Mouse (Mus musculus) lung, embryonic 14.5 days (tissue): ENCODE data around the gene Nprl3. TPM values are rescaled to one million over a fixed set of nuclear protein-coding genes. Genes with fewer than 3 reads are reported as not detected.

ENCODE experiments used
- ATAC-seq: fragments of 200-750 bp; cut with Nextera tagmentation; 2 replicates; pipeline ENCODE4 v1.8.0; 2017; ENCODE audit warnings: mild to moderate bottlenecking, moderate TSS enrichment, moderate library complexity; ENCODE audit not compliant: insufficient read depth
- DNase-seq: peaks from one replicate; pipeline ENCODE4 v3.0.0-alpha.2; 2015
- H3K27ac ChIP-seq: fragments of 300-500 bp; sonication (generic); 2 replicates; pipeline ENCODE4 v1.5.1; 2014; ENCODE audit warnings: low read depth, mild to moderate bottlenecking, moderate library complexity
- H3K27me3 ChIP-seq: fragments of 300-500 bp; sonication (generic); 2 replicates; pipeline ENCODE4 v1.6.1; 2014; ENCODE audit warnings: low read length, control low read depth; ENCODE audit not compliant: insufficient read depth
- H3K36me3 ChIP-seq: fragments of 300-500 bp; sonication (generic); 2 replicates; pipeline ENCODE4 v1.6.1; 2014; ENCODE audit warnings: control low read depth; ENCODE audit not compliant: insufficient read depth
- H3K4me1 ChIP-seq: fragments of 300-500 bp; sonication (generic); 2 replicates; pipeline ENCODE4 v1.6.1; 2014; ENCODE audit warnings: antibody characterized with exemption, control low read depth; ENCODE audit not compliant: insufficient read depth
- H3K4me2 ChIP-seq: fragments of 300-500 bp; sonication (generic); 2 replicates; pipeline ENCODE4 v1.6.1; 2014; ENCODE audit warnings: mild to moderate bottlenecking
- H3K4me3 ChIP-seq: fragments of 300-500 bp; sonication (generic); 2 replicates; pipeline ENCODE4 v1.5.1; 2014; ENCODE audit warnings: low read depth, low read length
- H3K9ac ChIP-seq: fragments of 300-500 bp; sonication (generic); 2 replicates; pipeline ENCODE4 v1.6.1; 2014
- H3K9me3 ChIP-seq: fragments of 300-500 bp; sonication (generic); 2 replicates; pipeline ENCODE4 v1.6.1; 2016; ENCODE audit warnings: low read depth, low read length, control low read depth
- CTCF ChIP-seq: IDR thresholded peaks from 2 replicates; pipeline ENCODE4 v1.5.1; 2016; ENCODE audit warnings: antibody characterized with exemption, low read depth
- WGBS: fragments of 180-500 bp; shearing (Covaris S2); extraction: QIAGEN DNeasy Blood & Tissue Kit; methylation state at CpG from one replicate; pipeline ENCODE4 v1.1.7; 2014; 5-methylcytosine and 5-hydroxymethylcytosine counted together
- polyA plus RNA-seq: library from polyadenylated mRNA; unstranded; fragments of >200 nt; fragmentation: Nextera tagmentation; extraction: Ambion mirVana; gene quantifications from 2 replicates; pipeline ENCODE4 v1.2.1, GENCODE M21; 2014

Gene Nprl3
- polyA plus RNA-seq, 1 experiment from 2014 or later, result 44.0 TPM

DNA sequence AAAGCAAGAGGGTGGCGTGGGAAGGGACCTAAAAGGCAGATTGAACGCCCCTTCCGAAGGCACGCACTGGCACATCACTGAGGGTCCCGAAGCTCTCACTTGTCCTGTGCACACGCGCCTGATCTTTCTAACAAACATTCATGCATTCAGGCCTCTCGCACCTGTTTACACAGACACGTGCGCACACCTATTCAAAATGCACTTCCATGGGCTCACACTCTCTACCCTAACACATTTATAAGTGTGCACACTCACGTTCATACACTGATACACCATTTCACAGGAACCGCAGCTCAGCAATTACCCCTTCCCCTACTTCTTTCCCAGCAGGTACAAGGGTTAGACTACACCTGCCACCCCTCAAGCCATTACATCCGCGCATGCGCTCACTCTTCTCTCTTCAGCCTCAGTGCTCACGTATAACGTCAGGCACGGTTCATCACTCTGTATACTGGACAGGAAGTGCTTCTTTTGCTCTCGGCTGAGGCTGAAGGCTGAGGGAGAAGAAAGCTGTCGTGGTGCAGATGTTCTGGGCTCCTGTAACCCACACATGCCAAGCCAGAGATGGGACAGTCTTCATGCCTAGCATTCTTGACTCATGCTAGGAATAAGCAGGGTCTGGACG lies 44.8 kb downstream of the Nprl3 start:
- TF ChIP-seq CTCF, result no peak
- DNase-seq, result peak; percentile 63

DNA sequence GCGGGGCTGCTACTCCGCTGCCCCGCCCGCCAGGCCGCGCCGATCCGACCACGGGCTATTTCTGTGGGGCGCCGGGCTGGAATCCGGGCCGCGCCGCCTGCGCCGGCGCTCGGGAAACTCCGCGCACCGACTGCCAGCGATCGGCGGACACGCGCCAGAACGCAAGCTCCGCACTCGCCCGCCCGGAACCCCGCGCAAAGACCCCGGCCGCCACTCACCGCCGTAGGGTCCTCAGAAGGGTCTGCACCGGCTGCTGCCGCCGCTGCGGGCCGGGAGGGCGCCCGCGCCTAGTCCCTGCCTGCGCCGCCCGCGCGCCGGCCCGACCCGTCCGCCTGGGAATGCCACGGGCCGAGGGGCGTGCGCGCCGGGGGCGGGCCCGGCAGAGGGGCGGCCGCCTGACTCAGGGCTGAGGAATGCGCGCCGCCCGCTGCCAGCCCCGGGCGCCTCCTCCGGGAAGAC lies 45.5 kb downstream of the Nprl3 start, which contains the start of gene Rhbdf1:
Gene Rhbdf1, minus strand, starts transcription at position 350 of the 459 bp plus-strand sequence.
- Histone ChIP-seq H3K4me2 (peak within 1 kb of the TSS; percentile 81), H3K9me3 (no peaks in the 10 kb centered on the region), H3K4me1 (peaks cover 31% of the 10 kb centered on the region), H3K9ac (peak within 1 kb of the TSS; percentile 96), H3K4me3 (peak within 1 kb of the TSS; percentile 94), H3K27ac (peak within 1 kb of the TSS; percentile 98), H3K36me3 (0 out of 2 replicates have a peak, but pooled peaks cover 16% of the 10 kb centered on the region), H3K27me3 (no peaks in the 10 kb centered on the region)
- peak; percentile 50 for ATAC-seq
- under 1% methylated on average over 71 of the region's 72 CpGs for WGBS
- DNase-seq, result peak; percentile 86
- TF ChIP-seq CTCF, result no peak

More for the DNA sequence above, 44.8 kb downstream of the Nprl3 start:
- no peaks in the 10 kb centered on the region for H3K27me3 ChIP-seq
- no peak for ATAC-seq
- H3K9me3 ChIP-seq, result no peaks in the 10 kb centered on the region
- H3K4me1 ChIP-seq, result peaks cover 35% of the 10 kb centered on the region
- peak overlapping the region; percentile 94 for H3K4me3 ChIP-seq
- H3K9ac ChIP-seq, result peak overlapping the region; percentile 96
- H3K36me3 ChIP-seq, result 0 out of 2 replicates have a peak, but pooled peaks cover 10% of the 10 kb centered on the region
- 8% methylated on average over 21 of the region's 21 CpGs for WGBS
- peak overlapping the region; percentile 81 for H3K4me2 ChIP-seq
- peak overlapping the region; percentile 98 for H3K27ac ChIP-seq

DNA sequence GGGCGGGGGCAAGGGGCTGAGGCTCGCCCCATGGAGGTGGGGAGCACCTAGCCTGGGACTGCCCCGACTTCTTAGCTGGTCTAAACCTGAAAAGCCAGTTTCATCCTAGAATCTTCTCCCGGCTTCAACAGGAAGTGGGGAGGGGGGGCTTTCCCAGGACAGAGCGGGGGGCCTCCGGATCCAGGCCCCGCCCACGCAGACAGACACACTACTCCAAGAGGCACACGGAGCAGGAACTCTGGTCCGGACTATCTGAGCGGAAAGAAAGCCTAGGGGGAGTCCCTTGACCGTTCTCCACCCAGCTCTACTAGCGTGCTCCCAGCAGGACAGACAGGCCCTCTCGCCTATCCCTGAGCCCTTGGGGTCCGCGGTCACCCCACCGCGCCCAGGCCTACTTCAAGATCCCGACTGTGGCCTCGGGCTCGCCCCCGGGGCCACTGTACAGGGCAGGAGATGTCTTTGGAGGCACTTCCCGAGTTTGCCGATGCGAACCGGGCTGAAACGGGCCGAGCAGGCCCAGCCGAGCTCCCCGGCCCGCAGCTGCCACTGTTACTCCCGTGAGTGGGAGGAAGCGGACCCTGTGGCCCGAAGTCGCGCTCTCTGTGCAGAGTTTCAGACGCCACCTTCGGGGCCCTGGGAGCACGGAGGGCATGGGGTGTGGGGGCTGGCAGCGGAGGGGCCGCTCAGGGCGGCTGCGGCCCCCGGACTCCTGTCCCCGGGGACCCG lies 46.1 kb downstream of the Nprl3 start:
- WGBS, result 0% methylated on average over 46 of the region's 46 CpGs
- peak; percentile 90 for DNase-seq
- H3K4me1 ChIP-seq, result peaks cover 29% of the 10 kb centered on the region

DNA sequence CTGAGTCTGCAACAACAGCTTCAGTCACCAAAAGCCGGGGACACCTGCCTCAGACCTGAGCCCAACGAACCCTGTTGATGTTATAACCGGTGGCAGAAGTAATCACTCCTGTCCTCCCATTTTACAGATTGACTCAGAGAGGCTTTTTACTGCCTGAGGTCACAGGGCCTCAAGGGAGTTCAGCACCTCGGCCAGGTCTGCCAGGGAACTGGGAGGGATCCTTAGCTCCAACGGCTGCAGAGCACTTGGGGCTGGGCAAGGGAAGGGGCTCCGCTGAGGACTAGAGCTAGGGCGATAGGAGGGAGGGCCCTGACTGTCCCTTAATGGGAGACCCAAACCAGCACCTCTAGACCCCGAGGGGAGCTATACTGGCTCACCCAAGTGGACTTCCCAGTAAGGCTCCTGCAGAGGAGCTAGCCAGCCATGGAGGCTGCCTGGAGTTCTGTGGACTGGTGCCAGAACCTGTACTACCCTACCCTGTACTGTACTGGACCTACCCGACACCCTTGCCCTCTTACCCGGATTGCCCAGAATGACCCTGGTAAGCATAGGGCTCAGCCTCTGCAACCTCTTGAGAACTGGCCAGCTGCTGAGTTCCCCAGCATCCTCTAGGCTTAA lies 46.8 kb downstream of the Nprl3 start:
- Histone ChIP-seq H3K27ac (peak overlapping the region; percentile 98), H3K4me2 (peak overlapping the region; percentile 81), H3K9ac (peak overlapping the region; percentile 96), H3K9me3 (no peaks in the 10 kb centered on the region), H3K27me3 (no peaks in the 10 kb centered on the region), H3K4me3 (peak overlapping the region; percentile 94), H3K4me1 (peaks cover 25% of the 10 kb centered on the region), H3K36me3 (peaks cover 25% of the 10 kb centered on the region)
- DNase-seq (peak; percentile 31), ATAC-seq (peak; percentile 42)
- TF ChIP-seq CTCF, result no peak
- 28% methylated on average over 10 of the region's 10 CpGs for WGBS

More for the DNA sequence above, 46.1 kb downstream of the Nprl3 start:
- Histone ChIP-seq H3K9me3 (no peaks in the 10 kb centered on the region), H3K4me3 (peak overlapping the region; percentile 94), H3K4me2 (peak overlapping the region; percentile 81), H3K36me3 (0 out of 2 replicates have a peak, but pooled peaks cover 18% of the 10 kb centered on the region), H3K27ac (peak overlapping the region; percentile 98), H3K27me3 (no peaks in the 10 kb centered on the region), H3K9ac (peak overlapping the region; percentile 96)
- TF ChIP-seq CTCF, result no peak
- peak; percentile 67 for ATAC-seq

DNA sequence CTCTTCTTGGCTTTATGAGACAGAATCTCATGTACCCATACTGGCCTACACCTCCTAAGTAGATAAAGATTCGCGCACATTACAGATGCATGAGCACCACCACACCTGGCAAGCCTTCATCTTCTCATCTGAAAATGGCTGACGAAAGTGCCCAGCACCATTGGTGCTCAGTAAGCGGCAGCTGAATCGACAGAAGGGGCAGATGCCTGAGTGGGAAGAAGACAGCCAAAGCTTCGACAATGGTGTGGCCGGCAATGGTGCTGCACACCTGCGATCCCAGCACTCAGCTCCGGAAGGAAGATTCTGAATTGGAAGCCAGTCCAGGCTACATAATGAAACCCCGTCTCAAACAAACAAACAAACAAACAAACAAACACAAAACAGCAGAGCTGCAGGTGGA lies 48.2 kb downstream of the Nprl3 start:
- ATAC-seq, result no peak
- WGBS, result 84% methylated on average over 10 of the region's 10 CpGs
- H3K9me3 ChIP-seq, result no peaks in the 10 kb centered on the region
- H3K4me1 ChIP-seq, result peaks cover 17% of the 10 kb centered on the region; the same call in 1 of the 2 replicates
- peaks cover 39% of the 10 kb centered on the region for H3K36me3 ChIP-seq
- no peak overlapping the region for H3K4me3 ChIP-seq
- H3K4me2 ChIP-seq, result no peak overlapping the region
- no peaks in the 10 kb centered on the region for H3K27me3 ChIP-seq
- no peak overlapping the region for H3K27ac ChIP-seq
- no peak for TF ChIP-seq CTCF
- no peak for DNase-seq
- H3K9ac ChIP-seq, result no peak overlapping the region

DNA sequence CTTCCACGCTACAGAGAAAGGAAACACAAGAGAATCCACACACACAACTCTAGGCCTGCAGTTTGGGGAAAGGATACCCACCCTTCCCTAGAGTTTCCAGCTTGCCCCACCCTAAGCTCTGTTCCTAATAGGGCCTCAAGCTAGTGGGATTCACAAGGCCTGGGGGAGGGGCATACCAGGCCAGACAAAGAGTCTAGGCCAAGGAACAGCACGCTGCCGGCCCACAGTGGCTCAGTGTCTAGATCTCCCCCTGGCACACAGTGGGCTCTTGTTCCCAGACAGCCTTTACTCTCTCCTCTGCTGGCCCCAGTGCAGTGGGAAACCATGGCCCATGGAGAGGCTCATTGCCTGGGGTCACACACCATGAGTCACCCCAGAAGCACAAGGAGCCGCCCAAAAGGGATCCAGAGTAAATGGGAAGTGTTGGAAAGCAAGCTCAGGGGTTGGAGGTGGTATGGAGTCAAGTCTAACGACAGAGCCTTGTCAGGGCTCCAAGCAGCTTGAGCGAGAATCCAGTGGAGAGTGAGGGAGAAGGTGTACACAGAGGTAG lies 48.9 kb downstream of the Nprl3 start:
- H3K4me1 ChIP-seq, result peaks cover 16% of the 10 kb centered on the region; the same call in 1 of the 2 replicates
- no peak for ATAC-seq
- no peaks in the 10 kb centered on the region for H3K9me3 ChIP-seq
- no peaks in the 10 kb centered on the region for H3K27me3 ChIP-seq
- H3K4me2 ChIP-seq, result no peak overlapping the region
- H3K4me3 ChIP-seq, result no peak overlapping the region
- DNase-seq, result no peak
- peaks cover 46% of the 10 kb centered on the region for H3K36me3 ChIP-seq
- no peak for TF ChIP-seq CTCF
- H3K9ac ChIP-seq, result no peak overlapping the region
- 66% methylated on average over 6 of the region's 6 CpGs for WGBS
- no peak overlapping the region for H3K27ac ChIP-seq

DNA sequence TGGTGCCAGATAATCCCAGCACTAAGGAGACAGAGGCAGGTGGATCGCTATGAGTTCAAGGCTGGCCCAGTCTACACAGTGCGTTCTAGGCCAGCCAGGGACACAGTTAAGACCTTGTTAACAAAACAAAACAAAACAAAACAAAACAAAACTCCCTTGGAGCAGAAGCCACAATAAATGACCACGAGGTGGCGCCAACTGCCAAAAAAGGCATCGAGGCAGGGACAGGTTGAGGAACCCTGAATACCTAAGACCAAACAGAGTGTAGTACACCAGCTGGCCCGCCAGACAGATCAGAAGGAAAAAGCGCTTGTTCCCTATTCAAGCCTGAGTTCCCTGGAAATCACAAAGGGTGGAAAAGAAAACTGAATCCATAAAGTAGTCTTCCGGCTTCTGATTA lies 50.7 kb downstream of the Nprl3 start:
- no peak overlapping the region for H3K9ac ChIP-seq
- peak; percentile 89 for DNase-seq
- H3K27me3 ChIP-seq, result no peaks in the 10 kb centered on the region
- peak; percentile 86 for TF ChIP-seq CTCF
- H3K4me1 ChIP-seq, result peaks cover 4% of the 10 kb centered on the region; the same call in 1 of the 2 replicates
- H3K27ac ChIP-seq, result no peak overlapping the region
- ATAC-seq, result no peak
- WGBS, result 25% methylated on average over 8 of the region's 8 CpGs
- no peak overlapping the region for H3K4me3 ChIP-seq
- H3K4me2 ChIP-seq, result no peak overlapping the region
- H3K9me3 ChIP-seq, result no peaks in the 10 kb centered on the region
- H3K36me3 ChIP-seq, result peaks cover 63% of the 10 kb centered on the region
